Mouse (Mus musculus) NIH3T3 (cell line): Measurements from ENCODE around the gene 1700029P11Rik.

ENCODE experiments used
- DNase-seq: peaks from one replicate; pipeline ENCODE4 v3.0.0-alpha.2; 2012; ENCODE audit warnings: low read depth

The 1700029P11Rik gene

GRCm38 (mm10) chr15:82014745-82015391, 34.5 kb downstream of the 1700029P11Rik start:
- DNase-seq, result no peak

- peak; percentile 41 for DNase-seq
Measured at GRCm38 (mm10) chr15:82015392-82016100, 35.2 kb downstream of the 1700029P11Rik start.

GRCm38 (mm10) chr15:82016101-82016808, 35.9 kb downstream of the 1700029P11Rik start:
- peak; percentile 99 for DNase-seq

- DNase-seq, result no peak
Measured at GRCm38 (mm10) chr15:82016830-82017229, 36.5 kb downstream of the 1700029P11Rik start.

- DNase-seq, result no peak
Measured at GRCm38 (mm10) chr15:82017461-82017860, 37.1 kb downstream of the 1700029P11Rik start.

- DNase-seq, result no peak
Measured at GRCm38 (mm10) chr15:82019288-82019687, 38.9 kb downstream of the 1700029P11Rik start.

- peak; percentile 28 for DNase-seq
Measured at GRCm38 (mm10) chr15:82022535-82023088, 42.3 kb downstream of the 1700029P11Rik start.

- no peak for DNase-seq
Measured at GRCm38 (mm10) chr15:82023965-82024635, 43.8 kb downstream of the 1700029P11Rik start.

- no peak for DNase-seq
Measured at GRCm38 (mm10) chr15:82027276-82027675, 46.9 kb downstream of the 1700029P11Rik start.

- no peak for DNase-seq
Measured at GRCm38 (mm10) chr15:82027726-82028125, 47.4 kb downstream of the 1700029P11Rik start.
